13 mouse cellular contexts compared by ENCODE assay signal in genomic region chr9:91566006-91566641, GRCm38 (mm10).
"Had no signal": no experiment of that assay in that cellular context is flagged by ENCODE, and none has a peak within 500 bp of the region (broad histone marks: within the 10 kb centered on the region; RNA-seq: fewer than 3 reads in every experiment).

No protein-coding gene starts in this region.

- H3K4me2 ChIP-seq: liver, embryonic 13.5 days; lung, embryonic 15.5 days; midbrain, embryonic 15.5 days; neural tube, embryonic 12.5 days had no signal

- DNase-seq: kidney, adult 2 months; kidney, postnatal 25 days; liver; liver, embryonic 13.5 days; liver, postnatal 0 days; lung, postnatal 14 days; thymus, adult 18-20 months; thymus, postnatal 25 days had no signal

- ATAC-seq: intestine, embryonic 16.5 days; liver, postnatal 0 days; midbrain, embryonic 15.5 days had no signal

- H3K27ac ChIP-seq: left cerebral cortex, adult 2 months; liver, embryonic 13.5 days; lung, embryonic 15.5 days; midbrain, embryonic 15.5 days; neural tube, embryonic 12.5 days had no signal

- H3K4me3 ChIP-seq: left cerebral cortex, adult 2 months; liver, embryonic 13.5 days; lung, embryonic 15.5 days; midbrain, embryonic 15.5 days; neural tube, embryonic 12.5 days had no signal

- H3K27me3 ChIP-seq: liver, embryonic 13.5 days; lung, embryonic 15.5 days; midbrain, embryonic 15.5 days; neural tube, embryonic 12.5 days had no signal

- H3K9ac ChIP-seq: liver, embryonic 13.5 days; liver, postnatal 0 days; lung, embryonic 15.5 days; midbrain, embryonic 15.5 days; neural tube, embryonic 12.5 days had no signal

- H3K36me3 ChIP-seq: liver, embryonic 13.5 days; lung, embryonic 15.5 days; midbrain, embryonic 15.5 days; neural tube, embryonic 12.5 days had no signal

- H3K4me1 ChIP-seq: liver, embryonic 13.5 days; lung, embryonic 15.5 days; midbrain, embryonic 15.5 days; neural tube, embryonic 12.5 days had no signal

- H3K9me3 ChIP-seq: liver, embryonic 13.5 days; lung, embryonic 15.5 days; midbrain, embryonic 15.5 days; neural tube, embryonic 12.5 days had no signal
